Mouse (Mus musculus) intestine, postnatal 0 days (tissue): ENCODE results near the gene Dnaic2. TPM values are rescaled to one million over a fixed set of nuclear protein-coding genes. Genes with fewer than 3 reads are reported as not detected.

Experiments used
- ATAC-seq: fragments of 200-750 bp; cut with Nextera tagmentation; 2 replicates; pipeline ENCODE4 v1.8.0; 2017; ENCODE audit warnings: mild to moderate bottlenecking, moderate TSS enrichment, moderate library complexity
- H3K27ac ChIP-seq: fragments of 300-500 bp; sonication (generic); 2 replicates; pipeline ENCODE4 v1.5.1; 2014; ENCODE audit warnings: mild to moderate bottlenecking, low read depth, low read length, moderate library complexity
- H3K27me3 ChIP-seq: fragments of 300-500 bp; sonication (generic); replicated peaks from 2 replicates; pipeline ENCODE4 v1.6.1; 2014; ENCODE audit warnings: low read length, mixed read lengths; ENCODE audit not compliant: control insufficient read depth, insufficient read depth
- H3K36me3 ChIP-seq: fragments of 300-500 bp; sonication (generic); 2 replicates; pipeline ENCODE4 v1.6.1; 2014; ENCODE audit warnings: mild to moderate bottlenecking, moderate library complexity; ENCODE audit not compliant: control insufficient read depth, insufficient read depth
- H3K4me1 ChIP-seq: fragments of 300-500 bp; sonication (generic); replicated peaks from 2 replicates; pipeline ENCODE4 v1.6.1; 2014; ENCODE audit warnings: antibody characterized with exemption, low read length, mixed read lengths; ENCODE audit not compliant: control insufficient read depth, insufficient read depth
- H3K4me2 ChIP-seq: fragments of 300-500 bp; sonication (generic); replicated peaks from 2 replicates; pipeline ENCODE4 v1.6.1; 2014; ENCODE audit warnings: low read depth, mild to moderate bottlenecking, moderate library complexity
- H3K4me3 ChIP-seq: fragments of 300-500 bp; sonication (generic); 2 replicates; pipeline ENCODE4 v1.5.1; 2014; ENCODE audit warnings: low read depth, low read length
- H3K9ac ChIP-seq: fragments of 300-500 bp; sonication (generic); 2 replicates; pipeline ENCODE4 v1.6.1; 2014; ENCODE audit warnings: mild to moderate bottlenecking, low read depth, low read length
- H3K9me3 ChIP-seq: fragments of 300-500 bp; sonication (generic); 2 replicates; pipeline ENCODE4 v1.6.1; 2016; ENCODE audit warnings: mixed run types; ENCODE audit not compliant: control insufficient read depth
- CTCF ChIP-seq: sonication (generic); IDR thresholded peaks from 2 replicates; pipeline ENCODE4 v1.5.1; 2016; ENCODE audit warnings: low read depth, mild to moderate bottlenecking, control low read depth, antibody characterized with exemption, moderate library complexity
- WGBS: fragments of 180-500 bp; shearing (Covaris S2); extraction: QIAGEN DNeasy Blood & Tissue Kit; methylation state at CpG from one replicate; pipeline ENCODE4 v1.1.7; 2014; 5-methylcytosine and 5-hydroxymethylcytosine counted together
- polyA plus RNA-seq: library from polyadenylated mRNA; unstranded; fragments of >200 nt; fragmentation: Nextera tagmentation; extraction: Ambion mirVana; gene quantifications from 2 replicates; pipeline ENCODE4 v1.2.1, GENCODE M21; 2015

Dnaic2 gene
- polyA plus RNA-seq, 1 experiment from 2014 or later, result 0.22 TPM

GRCm38 (mm10) chr11:114747564-114748138, 20.4 kb downstream of the Dnaic2 start:
- H3K36me3 ChIP-seq, result no peaks in the 10 kb centered on the region
- no peak overlapping the region for H3K9ac ChIP-seq
- H3K4me1 ChIP-seq, result no peaks in the 10 kb centered on the region
- no peaks in the 10 kb centered on the region for H3K9me3 ChIP-seq
- no peak overlapping the region for H3K4me3 ChIP-seq
- no peak overlapping the region for H3K4me2 ChIP-seq
- H3K27ac ChIP-seq, result no peak overlapping the region
- TF ChIP-seq CTCF, result no peak
- 42% methylated on average over 12 of the region's 12 CpGs for WGBS
- peak; percentile 47; the same call in 1 of the 2 replicates for ATAC-seq
- H3K27me3 ChIP-seq, result no peaks in the 10 kb centered on the region

GRCm38 (mm10) chr11:114764820-114765818, 37.9 kb downstream of the Dnaic2 start, which contains the start of gene Kif19a:
Gene Kif19a, plus strand, starts transcription at chr11:114765388.
- TF ChIP-seq CTCF, result 0 out of 2 replicates have a peak, but pooled peaks have one; percentile 8
- peak; percentile 70 for ATAC-seq
- WGBS, result 3% methylated on average over 51 of the region's 51 CpGs
- H3K9ac ChIP-seq, result peak within 1 kb of the TSS; percentile 40; the same call in 1 of the 2 replicates
- H3K27me3 ChIP-seq, result peaks cover 16% of the 10 kb centered on the region; the same call in 1 of the 2 replicates
- no peak within 1 kb of the TSS for H3K27ac ChIP-seq
- peak within 1 kb of the TSS; percentile 42 for H3K4me3 ChIP-seq
- H3K36me3 ChIP-seq, result no peaks in the 10 kb centered on the region
- no peaks in the 10 kb centered on the region for H3K4me1 ChIP-seq
- H3K4me2 ChIP-seq, result peak within 1 kb of the TSS; percentile 92
- no peaks in the 10 kb centered on the region for H3K9me3 ChIP-seq

- ATAC-seq, result no peak
- Histone ChIP-seq H3K27ac (no peak overlapping the region), H3K9ac (no peak overlapping the region), H3K4me2 (no peak overlapping the region), H3K27me3 (peaks cover 16% of the 10 kb centered on the region; the same call in 1 of the 2 replicates), H3K9me3 (no peaks in the 10 kb centered on the region), H3K36me3 (no peaks in the 10 kb centered on the region), H3K4me3 (no peak overlapping the region), H3K4me1 (no peaks in the 10 kb centered on the region)
- 58% methylated on average over 6 of the region's 6 CpGs for WGBS
- TF ChIP-seq CTCF, result no peak
These were observed 42.7 kb downstream of the Dnaic2 start for GRCm38 (mm10) chr11:114769911-114770310.

- no peak for ATAC-seq
- Histone ChIP-seq H3K4me2 (no peak overlapping the region), H3K36me3 (no peaks in the 10 kb centered on the region), H3K27ac (no peak overlapping the region), H3K4me1 (no peaks in the 10 kb centered on the region), H3K4me3 (no peak overlapping the region), H3K9ac (no peak overlapping the region), H3K9me3 (no peaks in the 10 kb centered on the region), H3K27me3 (no peaks in the 10 kb centered on the region; the same call in 1 of the 2 replicates)
- 46% methylated on average over 2 of the region's 2 CpGs for WGBS
- no peak for TF ChIP-seq CTCF
These were observed 44.7 kb downstream of the Dnaic2 start for GRCm38 (mm10) chr11:114771896-114772295.

- Histone ChIP-seq H3K27ac (no peak overlapping the region), H3K36me3 (no peaks in the 10 kb centered on the region), H3K4me2 (no peak overlapping the region), H3K9me3 (no peaks in the 10 kb centered on the region), H3K27me3 (peaks cover 9% of the 10 kb centered on the region; the same call in 1 of the 2 replicates), H3K4me3 (no peak overlapping the region), H3K9ac (no peak overlapping the region), H3K4me1 (no peaks in the 10 kb centered on the region)
- TF ChIP-seq CTCF, result no peak
- ATAC-seq, result no peak
- 43% methylated on average over 9 of the region's 9 CpGs for WGBS
These were observed 52.9 kb downstream of the Dnaic2 start for GRCm38 (mm10) chr11:114780076-114780475.

- peaks cover 55% of the 10 kb centered on the region for H3K27me3 ChIP-seq
- ATAC-seq, result no peak
- H3K36me3 ChIP-seq, result no peaks in the 10 kb centered on the region
- TF ChIP-seq CTCF, result no peak
- 47% methylated on average over 10 of the region's 10 CpGs for WGBS
- H3K4me1 ChIP-seq, result no peaks in the 10 kb centered on the region
- peak overlapping the region; percentile 27; the same call in 1 of the 2 replicates for H3K4me2 ChIP-seq
- H3K27ac ChIP-seq, result no peak overlapping the region
- H3K9ac ChIP-seq, result no peak overlapping the region
- no peak overlapping the region for H3K4me3 ChIP-seq
- no peaks in the 10 kb centered on the region for H3K9me3 ChIP-seq
These were observed 58.7 kb downstream of the Dnaic2 start for GRCm38 (mm10) chr11:114785892-114786291.
